Mouse (Mus musculus): Measurements from ENCODE around the gene Taok2. TPM values are rescaled to one million over a fixed set of nuclear protein-coding genes. Genes with fewer than 3 reads are reported as not detected.
"Not testable (repeated sequence)": the region's sequence is repeated elsewhere in the genome, so short reads cannot be mapped to it uniquely, and the experiment has no call there.

Taok2 gene
- polyA plus RNA-seq, 1 experiment = 12.9 TPM

DNA sequence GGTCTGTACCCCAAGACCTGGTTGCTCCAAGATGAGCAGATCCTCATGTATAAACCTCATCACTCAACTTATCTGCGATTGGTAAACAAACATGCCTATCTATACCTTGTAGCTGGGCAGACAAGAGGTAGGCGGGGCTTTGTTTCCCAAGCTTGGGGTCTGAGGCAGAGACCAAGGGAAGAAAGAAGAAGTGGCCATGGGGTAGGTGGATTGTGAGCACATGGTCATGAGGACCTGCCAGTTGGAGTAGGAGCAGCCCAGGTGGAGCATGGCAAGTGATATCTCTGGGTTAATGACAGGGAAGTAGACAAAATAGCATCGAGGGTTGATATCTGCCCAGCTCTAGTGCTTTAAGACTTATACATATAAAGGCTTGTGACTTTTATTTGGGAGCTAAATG, 30.3 kb upstream of the Taok2 start:
- Histone ChIP-seq H3K4me1 (ENCODE audit: control insufficient read depth) (no peaks in the 10 kb centered on the region), H3K27me3 (ENCODE audit: control insufficient read depth) (no peaks in the 10 kb centered on the region), H3K4me3 (replicated peaks) (no peak overlapping the region), H3K9me3 (ENCODE audit: control insufficient read depth, low read length) (no peaks in the 10 kb centered on the region), H3K36me3 (ENCODE audit: control insufficient read depth) (no peaks in the 10 kb centered on the region)
- no peak for TF ChIP-seq GATA1 (IDR thresholded peaks at IDR 0.05; ENCODE audit: low read length)
- TF ChIP-seq TAL1 (IDR thresholded peaks at IDR 0.05; ENCODE audit: low read length) = no peak

DNA sequence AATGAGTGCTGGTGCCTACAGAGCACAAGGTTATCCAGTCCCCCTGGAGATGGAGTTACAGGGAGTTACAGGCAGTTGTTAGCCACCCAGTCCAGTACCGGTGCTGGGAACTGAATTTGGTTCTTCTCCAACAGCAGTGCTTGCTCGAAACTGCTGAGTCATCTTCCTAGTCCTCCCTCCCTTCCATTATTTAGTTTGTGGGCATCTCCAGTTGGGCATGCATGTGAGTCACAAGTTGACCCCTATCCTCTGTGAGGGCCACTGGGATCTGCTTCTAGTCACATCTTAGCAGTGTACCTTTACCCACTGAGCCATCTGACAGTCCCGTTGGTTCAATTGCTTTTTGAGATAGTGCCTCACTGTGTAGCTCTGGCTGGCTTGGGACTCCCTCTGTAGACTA, 21.1 kb upstream of the Taok2 start:
- Histone ChIP-seq H3K9me3 (ENCODE audit: control insufficient read depth, low read length) (no peaks in the 10 kb centered on the region), H3K27me3 (ENCODE audit: control insufficient read depth) (peaks cover under 1% of the 10 kb centered on the region; the same call in 1 of the 2 replicates), H3K4me1 (ENCODE audit: control insufficient read depth) (peaks cover 9% of the 10 kb centered on the region), H3K36me3 (ENCODE audit: control insufficient read depth) (no peaks in the 10 kb centered on the region), H3K4me3 (replicated peaks) (no peak overlapping the region)
- no peak for TF ChIP-seq GATA1 (IDR thresholded peaks at IDR 0.05; ENCODE audit: low read length)
- no peak for TF ChIP-seq TAL1 (IDR thresholded peaks at IDR 0.05; ENCODE audit: low read length)

DNA sequence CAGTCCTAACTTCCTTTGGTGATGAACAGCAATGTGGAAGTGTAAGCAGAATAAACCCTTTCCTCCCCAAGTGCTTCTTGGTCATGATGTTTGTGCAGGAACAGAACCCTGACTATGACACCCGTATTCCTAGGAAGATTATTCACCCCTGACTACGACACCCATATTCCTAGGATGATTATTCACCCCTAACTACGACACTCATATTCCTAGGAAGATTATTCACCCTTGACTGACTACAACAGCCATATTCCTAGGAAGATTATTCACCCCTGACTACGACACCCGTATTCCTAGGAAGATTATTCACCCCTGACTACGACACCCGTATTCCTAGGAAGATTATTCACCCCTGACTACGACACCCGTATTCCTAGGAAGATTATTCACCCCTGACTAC, 15.3 kb upstream of the Taok2 start:
- H3K4me1 ChIP-seq (ENCODE audit: control insufficient read depth) = peaks cover 23% of the 10 kb centered on the region
- not testable (repeated sequence) for H3K36me3 ChIP-seq (ENCODE audit: control insufficient read depth); H3K9me3 ChIP-seq (ENCODE audit: control insufficient read depth, low read length); H3K27me3 ChIP-seq (ENCODE audit: control insufficient read depth); H3K4me3 ChIP-seq (replicated peaks)

DNA sequence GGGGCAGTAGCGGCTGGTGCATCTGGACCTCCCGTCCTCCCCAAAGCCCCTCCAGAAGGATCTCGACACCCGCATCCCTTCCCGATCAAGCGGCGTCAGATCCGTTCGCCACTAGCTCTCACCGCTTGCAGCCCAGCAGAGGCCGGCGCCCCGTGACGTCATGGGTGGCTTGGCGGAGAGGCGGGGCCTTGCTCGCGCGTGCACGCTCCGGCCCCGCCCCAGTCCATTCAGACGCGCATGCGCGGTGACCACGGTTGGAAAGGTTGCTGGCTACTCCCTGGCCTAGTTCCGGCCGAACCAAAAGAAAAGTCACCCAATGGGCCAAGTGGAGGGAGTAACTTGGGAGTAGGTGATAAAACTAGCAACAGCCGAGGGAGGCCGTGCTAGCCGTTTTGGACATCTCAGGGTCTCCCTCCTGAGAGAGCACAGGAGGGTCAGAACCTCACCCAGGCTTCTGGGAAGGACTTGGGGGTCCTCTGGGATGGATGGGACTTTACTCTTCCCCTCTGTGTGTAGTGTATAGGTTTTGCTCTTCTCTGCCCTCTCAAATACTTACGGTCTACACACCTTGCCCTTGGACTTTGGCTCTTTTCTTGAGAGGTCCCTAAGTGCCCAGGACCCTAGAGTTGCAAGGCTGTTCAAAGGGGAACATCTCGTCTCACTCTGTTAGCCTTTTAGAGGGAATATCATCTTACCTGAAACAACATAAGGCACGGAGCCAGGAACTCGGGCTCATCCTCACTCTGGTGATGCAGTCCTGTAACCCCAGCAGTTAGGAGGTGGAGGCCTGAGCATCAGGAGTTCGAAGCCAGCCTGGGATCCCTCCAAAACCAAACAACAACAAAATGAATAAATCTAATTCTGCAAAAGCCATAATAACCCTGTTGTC, 13.8 kb upstream of the Taok2 start:
- peaks cover 23% of the 10 kb centered on the region for H3K4me1 ChIP-seq (ENCODE audit: control insufficient read depth)
- no peaks in the 10 kb centered on the region for H3K9me3 ChIP-seq (ENCODE audit: control insufficient read depth, low read length)
- peaks cover 2% of the 10 kb centered on the region for H3K36me3 ChIP-seq (ENCODE audit: control insufficient read depth)
- TF ChIP-seq TAL1 (IDR thresholded peaks at IDR 0.05; ENCODE audit: low read length) = no peak
- TF ChIP-seq GATA1 (IDR thresholded peaks at IDR 0.05; ENCODE audit: low read length) = no peak
- H3K4me3 ChIP-seq (replicated peaks) = peak overlapping the region; percentile 90
- peaks cover 3% of the 10 kb centered on the region; the same call in 1 of the 2 replicates for H3K27me3 ChIP-seq (ENCODE audit: control insufficient read depth)

DNA sequence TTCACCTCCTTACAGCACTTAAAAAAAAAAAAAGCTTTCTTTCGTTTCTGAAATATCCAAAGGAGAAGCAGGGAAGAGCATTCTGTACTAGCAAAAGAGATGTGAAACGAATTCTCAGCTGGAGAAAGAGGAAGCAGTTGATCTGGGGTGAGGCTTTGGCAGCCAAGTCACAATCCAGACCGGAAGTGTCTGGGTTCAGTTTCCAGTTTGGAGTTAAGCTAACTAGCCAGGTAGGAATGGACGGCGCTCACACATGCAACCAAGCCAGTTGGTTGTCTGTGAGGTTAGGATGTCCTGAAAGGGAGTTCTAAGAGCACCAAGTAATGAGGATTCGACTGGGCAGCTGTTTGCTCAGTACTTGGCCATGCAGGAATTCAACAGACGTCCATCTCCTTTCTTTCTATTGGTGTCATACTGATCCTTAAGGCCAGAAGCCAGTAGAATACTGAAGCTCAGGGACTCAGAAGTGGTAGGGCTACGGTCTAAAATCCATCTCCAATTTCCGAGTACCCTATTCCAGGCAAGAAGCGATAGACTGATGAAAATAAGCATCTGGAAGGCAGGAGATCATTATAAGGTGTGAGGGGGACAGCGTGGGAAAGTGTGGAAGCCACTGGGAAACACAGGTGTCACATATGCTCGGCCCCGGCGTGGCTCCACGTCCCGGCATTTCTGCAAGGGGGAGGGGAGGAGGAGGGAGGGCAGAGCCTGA, 13.0 kb upstream of the Taok2 start:
- Histone ChIP-seq H3K9me3 (ENCODE audit: control insufficient read depth, low read length) (no peaks in the 10 kb centered on the region), H3K4me3 (replicated peaks) (peak overlapping the region; percentile 90), H3K36me3 (ENCODE audit: control insufficient read depth) (peaks cover 8% of the 10 kb centered on the region), H3K4me1 (ENCODE audit: control insufficient read depth) (peaks cover 23% of the 10 kb centered on the region), H3K27me3 (ENCODE audit: control insufficient read depth) (peaks cover 3% of the 10 kb centered on the region; the same call in 1 of the 2 replicates)
- TF ChIP-seq TAL1 (IDR thresholded peaks at IDR 0.05; ENCODE audit: low read length) (no peak), GATA1 (IDR thresholded peaks at IDR 0.05; ENCODE audit: low read length) (no peak)

DNA sequence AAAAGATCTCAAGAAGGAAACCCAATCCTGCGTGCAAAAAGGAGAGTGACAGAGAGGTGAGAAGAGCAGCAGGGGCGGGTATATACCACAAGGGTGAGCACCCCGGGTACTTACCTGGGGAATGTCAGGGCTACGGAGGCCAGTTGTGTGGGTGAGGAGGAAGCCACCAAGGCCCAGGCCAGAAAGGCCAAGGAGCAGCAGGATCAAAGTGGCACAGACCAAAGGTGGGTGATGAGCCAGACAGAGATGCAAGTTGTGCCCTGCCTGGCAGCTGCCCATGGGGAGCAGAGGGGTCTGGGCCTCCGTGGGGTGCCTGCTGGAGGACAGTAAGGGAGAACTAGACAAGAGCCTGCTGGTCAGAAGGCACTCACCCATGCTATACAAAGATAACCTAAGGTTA, 12.4 kb upstream of the Taok2 start:
- no peaks in the 10 kb centered on the region for H3K9me3 ChIP-seq (ENCODE audit: control insufficient read depth, low read length)
- H3K27me3 ChIP-seq (ENCODE audit: control insufficient read depth) = peaks cover 3% of the 10 kb centered on the region; the same call in 1 of the 2 replicates
- H3K36me3 ChIP-seq (ENCODE audit: control insufficient read depth) = peaks cover 8% of the 10 kb centered on the region
- H3K4me3 ChIP-seq (replicated peaks) = peak overlapping the region; percentile 90
- H3K4me1 ChIP-seq (ENCODE audit: control insufficient read depth) = peaks cover 23% of the 10 kb centered on the region
- TF ChIP-seq GATA1 (IDR thresholded peaks at IDR 0.05; ENCODE audit: low read length) (no peak), TAL1 (IDR thresholded peaks at IDR 0.05; ENCODE audit: low read length) (no peak)

DNA sequence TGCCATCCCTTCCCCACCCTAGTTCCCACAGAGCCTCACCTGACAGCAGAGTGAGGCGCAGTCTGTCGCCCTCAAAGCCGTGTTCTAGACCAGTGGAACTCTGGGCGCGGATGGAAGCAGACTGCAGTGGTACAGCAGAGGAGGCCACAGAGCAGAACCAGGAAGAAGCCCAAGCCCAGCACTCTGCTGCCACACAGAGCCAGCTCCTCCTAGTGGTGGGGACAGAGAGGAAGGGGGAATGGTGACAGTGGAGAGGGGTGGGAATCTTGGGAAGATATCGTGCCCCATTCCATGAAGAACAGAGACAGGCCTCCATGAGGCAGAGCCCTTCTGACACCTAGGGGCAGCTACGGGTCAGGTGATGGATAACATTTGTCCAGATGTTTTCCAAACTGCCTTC, 4.3 kb upstream of the Taok2 start:
- no peak for TF ChIP-seq GATA1 (IDR thresholded peaks at IDR 0.05; ENCODE audit: low read length)
- no peak for TF ChIP-seq TAL1 (IDR thresholded peaks at IDR 0.05; ENCODE audit: low read length)
- peaks cover 22% of the 10 kb centered on the region for H3K36me3 ChIP-seq (ENCODE audit: control insufficient read depth)
- peaks cover 16% of the 10 kb centered on the region for H3K4me1 ChIP-seq (ENCODE audit: control insufficient read depth)
- H3K9me3 ChIP-seq (ENCODE audit: control insufficient read depth, low read length) = no peaks in the 10 kb centered on the region
- H3K27me3 ChIP-seq (ENCODE audit: control insufficient read depth) = no peaks in the 10 kb centered on the region
- no peak overlapping the region for H3K4me3 ChIP-seq (replicated peaks)

DNA sequence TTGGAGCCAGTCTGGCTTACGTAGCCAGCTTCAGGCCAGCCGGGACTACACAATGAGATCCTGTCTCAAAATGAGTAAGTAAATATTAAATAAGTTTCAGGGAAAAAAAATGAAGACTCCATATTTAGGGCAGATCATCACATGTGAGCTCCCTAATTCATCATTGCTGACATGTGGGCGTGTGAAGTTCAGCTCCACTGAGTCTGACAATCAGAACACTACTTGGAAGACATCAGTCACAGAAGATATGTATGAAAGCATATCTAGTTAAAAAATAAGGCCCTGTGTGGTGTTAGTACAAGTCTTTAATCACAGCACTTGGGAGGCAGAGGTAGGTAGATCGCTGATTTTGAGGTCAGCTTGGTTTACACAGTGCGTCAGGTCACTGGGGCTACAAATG, 2.8 kb upstream of the Taok2 start:
- no peak overlapping the region for H3K4me3 ChIP-seq (replicated peaks)
- peaks cover 19% of the 10 kb centered on the region for H3K36me3 ChIP-seq (ENCODE audit: control insufficient read depth)
- no peaks in the 10 kb centered on the region for H3K9me3 ChIP-seq (ENCODE audit: control insufficient read depth, low read length)
- no peaks in the 10 kb centered on the region for H3K27me3 ChIP-seq (ENCODE audit: control insufficient read depth)
- TF ChIP-seq TAL1 (IDR thresholded peaks at IDR 0.05; ENCODE audit: low read length) = no peak
- no peak for TF ChIP-seq GATA1 (IDR thresholded peaks at IDR 0.05; ENCODE audit: low read length)
- peaks cover 31% of the 10 kb centered on the region for H3K4me1 ChIP-seq (ENCODE audit: control insufficient read depth)

DNA sequence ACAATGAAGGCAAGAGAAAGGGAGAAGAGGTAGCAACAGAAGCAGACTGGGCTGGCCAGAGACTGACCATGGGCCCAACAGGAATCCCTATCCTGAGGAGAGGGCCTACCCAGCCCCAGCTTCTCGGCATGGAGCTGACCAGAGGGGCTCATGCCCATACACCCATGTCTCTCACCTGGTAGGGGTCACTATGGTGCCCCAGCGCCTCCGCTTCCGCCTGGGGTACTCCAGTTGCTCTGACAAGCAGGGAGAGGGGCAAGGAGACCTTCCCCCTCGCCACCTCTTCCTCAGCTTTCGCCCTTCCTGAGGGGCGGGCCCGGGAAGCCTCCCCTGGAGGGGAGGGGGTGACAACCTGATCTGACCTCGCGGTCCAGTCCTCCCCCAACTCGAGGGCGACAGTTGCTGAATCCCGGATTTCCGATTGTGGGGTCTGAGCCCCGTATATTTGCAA, 747 bp downstream of the Taok2 start:
- Histone ChIP-seq H3K27me3 (ENCODE audit: control insufficient read depth) (no peaks in the 10 kb centered on the region), H3K4me1 (ENCODE audit: control insufficient read depth) (peaks cover 45% of the 10 kb centered on the region), H3K36me3 (ENCODE audit: control insufficient read depth) (peaks cover 39% of the 10 kb centered on the region), H3K9me3 (ENCODE audit: control insufficient read depth, low read length) (no peaks in the 10 kb centered on the region), H3K4me3 (replicated peaks) (peak overlapping the region; percentile 70)
- TF ChIP-seq GATA1 (IDR thresholded peaks at IDR 0.05; ENCODE audit: low read length) (0 out of 2 replicates have a peak, but pooled peaks have one; percentile 16), TAL1 (IDR thresholded peaks at IDR 0.05; ENCODE audit: low read length) (no peak)

Measured in erythroblast, embryonic 14.5 days (primary cell).